Mouse (Mus musculus) liver, embryonic 16.5 days (tissue): ENCODE measurements around the gene Elovl2. TPM values are rescaled to one million over a fixed set of nuclear protein-coding genes. Genes with fewer than 3 reads are reported as not detected.

Experiments used
- ATAC-seq: fragments of 200-750 bp; cut with Nextera tagmentation; 2 replicates; pipeline ENCODE4 v1.8.0; 2017; ENCODE audit warnings: low read depth, mild to moderate bottlenecking, moderate number of reproducible peaks, moderate library complexity
- H3K27ac ChIP-seq: fragments of 300-500 bp; sonication (generic); 2 replicates; pipeline ENCODE4 v1.5.1; 2014; ENCODE audit warnings: mild to moderate bottlenecking, low read length
- H3K27me3 ChIP-seq: fragments of 300-500 bp; sonication (generic); 2 replicates; pipeline ENCODE4 v1.6.1; 2014; ENCODE audit warnings: low read depth, low read length, mixed read lengths; ENCODE audit not compliant: control insufficient read depth, insufficient read depth
- H3K36me3 ChIP-seq: fragments of 300-500 bp; sonication (generic); 2 replicates; pipeline ENCODE4 v1.6.1; 2014; ENCODE audit warnings: mild to moderate bottlenecking; ENCODE audit not compliant: control insufficient read depth, insufficient read depth
- H3K4me1 ChIP-seq: fragments of 300-500 bp; sonication (generic); 2 replicates; pipeline ENCODE4 v1.6.1; 2014; ENCODE audit warnings: low read depth, low read length, mixed read lengths; ENCODE audit not compliant: control insufficient read depth
- H3K4me2 ChIP-seq: fragments of 300-500 bp; sonication (generic); 2 replicates; pipeline ENCODE4 v1.6.1; 2014; ENCODE audit warnings: low read depth, low read length, mixed read lengths
- H3K4me3 ChIP-seq: fragments of 300-500 bp; sonication (generic); 2 replicates; pipeline ENCODE4 v1.5.1; 2014; ENCODE audit warnings: low read depth, mild to moderate bottlenecking, low read length
- H3K9ac ChIP-seq: fragments of 300-500 bp; sonication (generic); 2 replicates; pipeline ENCODE4 v1.6.1; 2014; ENCODE audit warnings: low read depth, low read length
- H3K9me3 ChIP-seq: fragments of 300-500 bp; sonication (generic); replicated peaks from 2 replicates; pipeline ENCODE4 v1.6.1; 2016; ENCODE audit warnings: low read length; ENCODE audit not compliant: control insufficient read depth
- WGBS: fragments of 180-500 bp; shearing (Covaris S2); extraction: QIAGEN DNeasy Blood & Tissue Kit; methylation state at CpG from one replicate; pipeline ENCODE4 v1.1.7; 2014; ENCODE audit not compliant: insufficient replicate concordance; 5-methylcytosine and 5-hydroxymethylcytosine counted together
- polyA plus RNA-seq: library from polyadenylated mRNA; unstranded; fragments of >200 nt; fragmentation: Nextera tagmentation; extraction: Ambion mirVana; gene quantifications from 2 replicates; pipeline ENCODE4 v1.2.1, GENCODE M21; 2015

Gene Elovl2
- polyA plus RNA-seq, 1 experiment from 2014 or later: 50.6 TPM

DNA sequence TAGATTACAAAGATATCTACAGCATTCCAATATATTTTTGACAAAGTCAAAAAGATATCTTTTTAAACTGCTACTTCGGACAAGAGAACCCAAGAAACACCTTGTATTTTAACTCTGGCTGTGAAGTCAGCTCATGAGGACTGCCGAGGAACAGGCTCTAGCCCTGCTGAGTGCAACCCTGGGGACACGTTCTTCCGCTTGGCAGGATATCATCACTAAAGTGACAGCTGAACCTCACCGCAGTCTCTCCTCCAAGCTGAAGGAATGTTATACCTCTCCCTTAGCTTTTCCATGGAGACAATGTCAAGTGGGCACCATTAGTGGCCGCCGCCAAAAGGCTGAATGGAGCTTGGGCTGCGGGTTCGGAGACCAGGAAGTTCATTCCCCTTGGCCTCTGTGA lies 16.5 kb downstream of the Elovl2 start:
- Histone ChIP-seq H3K4me1 (no peaks in the 10 kb centered on the region), H3K4me3 (no peak overlapping the region), H3K27ac (no peak overlapping the region), H3K9me3 (no peaks in the 10 kb centered on the region), H3K9ac (no peak overlapping the region), H3K4me2 (no peak overlapping the region), H3K27me3 (no peaks in the 10 kb centered on the region), H3K36me3 (no peaks in the 10 kb centered on the region)
- no peak for ATAC-seq
- 72% methylated on average over 9 of the region's 9 CpGs for WGBS

DNA sequence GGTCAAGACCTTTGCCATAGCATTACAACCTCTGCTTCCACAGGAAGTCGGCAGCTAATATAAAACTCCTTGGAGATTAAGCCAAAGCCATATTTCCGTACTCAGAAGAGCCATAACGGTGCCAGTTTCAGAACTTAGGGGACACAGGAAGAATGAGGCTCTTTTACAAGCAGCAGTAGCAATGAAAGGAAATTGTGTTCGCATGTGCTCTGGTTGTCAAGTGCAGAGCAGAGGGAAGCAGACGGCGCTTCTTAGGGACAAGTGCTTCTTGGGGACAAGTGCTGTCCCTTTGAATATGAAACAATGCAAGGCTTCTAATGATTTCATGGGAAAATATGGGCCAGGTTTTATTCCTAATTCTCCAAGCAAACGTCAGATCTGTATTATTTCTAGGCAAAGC lies 16.9 kb downstream of the Elovl2 start:
- Histone ChIP-seq H3K4me1 (no peaks in the 10 kb centered on the region), H3K27me3 (no peaks in the 10 kb centered on the region), H3K27ac (no peak overlapping the region), H3K4me3 (no peak overlapping the region), H3K9me3 (no peaks in the 10 kb centered on the region), H3K4me2 (no peak overlapping the region), H3K36me3 (no peaks in the 10 kb centered on the region), H3K9ac (no peak overlapping the region)
- WGBS: 53% methylated on average over 7 of the region's 7 CpGs
- ATAC-seq: no peak

DNA sequence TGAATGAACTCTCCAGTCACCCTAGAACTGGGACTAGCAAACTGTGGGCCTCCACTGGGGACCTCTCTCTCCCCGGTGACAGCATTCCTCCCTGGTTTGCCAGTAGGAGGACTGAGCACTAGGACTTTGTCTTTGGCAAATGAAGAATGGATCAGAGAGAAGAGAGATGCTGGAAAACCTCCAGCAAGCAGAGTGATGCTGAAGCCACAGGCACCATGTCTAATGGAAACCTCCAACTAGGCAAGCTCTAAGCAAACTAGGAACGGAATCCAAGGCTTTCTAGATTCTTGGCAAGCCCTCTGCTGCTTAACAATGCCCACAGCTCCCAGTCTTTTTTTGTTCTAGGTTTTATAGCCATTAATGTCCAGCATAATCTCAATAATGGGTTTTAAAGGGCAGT lies 19.3 kb downstream of the Elovl2 start:
- Histone ChIP-seq H3K9ac (no peak overlapping the region), H3K4me3 (no peak overlapping the region), H3K9me3 (no peaks in the 10 kb centered on the region), H3K27me3 (no peaks in the 10 kb centered on the region), H3K4me2 (no peak overlapping the region), H3K4me1 (peaks cover 5% of the 10 kb centered on the region; the same call in 1 of the 2 replicates), H3K27ac (no peak overlapping the region), H3K36me3 (no peaks in the 10 kb centered on the region)
- ATAC-seq: no peak
- WGBS: 63% methylated on average over 2 of the region's 2 CpGs

DNA sequence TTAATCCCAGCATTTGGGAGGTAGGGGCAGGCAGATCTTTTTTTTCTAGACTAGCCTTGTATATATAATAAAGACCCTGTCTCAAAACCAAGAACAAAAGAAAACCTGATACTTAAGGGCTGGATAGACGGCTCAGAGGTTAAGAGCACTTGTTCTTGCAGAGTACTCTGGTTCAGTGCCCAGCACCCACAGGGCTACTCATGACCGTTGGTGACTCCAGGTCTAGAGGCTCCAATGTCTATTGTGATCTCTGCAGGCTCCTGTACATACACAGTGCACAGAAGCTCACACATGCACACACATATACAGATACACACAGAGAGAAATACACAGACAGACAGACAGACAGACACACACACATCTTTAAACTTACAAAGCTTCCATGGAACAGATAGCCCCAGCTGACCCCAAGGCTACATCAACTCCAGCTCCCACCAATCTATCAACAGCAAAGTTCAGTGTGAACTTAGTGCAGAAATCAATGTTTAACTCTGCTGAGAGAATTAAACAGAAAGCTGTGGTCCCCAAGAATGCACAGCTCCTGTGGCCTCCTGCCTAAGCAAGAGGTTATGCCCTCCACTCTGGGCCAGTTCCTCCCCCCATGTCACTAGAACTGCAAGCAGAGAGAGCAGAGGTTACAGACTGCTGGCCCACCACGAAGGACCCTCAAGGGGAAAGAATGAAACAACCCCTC lies 24.4 kb downstream of the Elovl2 start:
- peak; percentile 80 for ATAC-seq
- no peaks in the 10 kb centered on the region for H3K9me3 ChIP-seq
- WGBS: 43% methylated on average over 3 of the region's 3 CpGs
- H3K4me1 ChIP-seq: peaks cover 5% of the 10 kb centered on the region; the same call in 1 of the 2 replicates
- H3K9ac ChIP-seq: no peak overlapping the region
- no peak overlapping the region for H3K4me3 ChIP-seq
- no peaks in the 10 kb centered on the region for H3K36me3 ChIP-seq
- H3K27ac ChIP-seq: peak overlapping the region; percentile 26; the same call in 1 of the 2 replicates
- no peaks in the 10 kb centered on the region for H3K27me3 ChIP-seq
- no peak overlapping the region for H3K4me2 ChIP-seq

DNA sequence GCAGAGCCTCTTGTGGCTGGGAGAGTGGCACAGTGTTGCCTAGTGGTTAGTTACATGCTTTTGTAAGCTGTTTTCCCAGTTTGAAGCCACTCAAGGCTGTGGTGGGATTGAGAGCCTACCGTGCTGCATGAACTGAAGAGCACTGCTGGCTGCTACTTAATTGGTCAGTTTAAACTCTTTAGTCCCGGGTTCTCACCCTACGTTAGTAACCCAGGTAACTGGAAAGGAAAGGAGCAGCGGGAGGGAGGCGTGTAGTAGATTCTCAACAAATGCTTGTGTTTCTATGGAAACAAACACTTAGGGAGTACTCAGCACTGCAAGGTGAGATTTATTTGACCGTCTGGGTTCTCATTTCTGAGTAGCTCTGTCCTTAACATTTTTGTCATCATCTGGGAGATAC lies 32.3 kb downstream of the Elovl2 start:
- Histone ChIP-seq H3K4me3 (no peak overlapping the region), H3K27ac (no peak overlapping the region), H3K36me3 (no peaks in the 10 kb centered on the region; the same call in 1 of the 2 replicates), H3K4me2 (no peak overlapping the region), H3K27me3 (no peaks in the 10 kb centered on the region), H3K4me1 (no peaks in the 10 kb centered on the region), H3K9me3 (no peaks in the 10 kb centered on the region), H3K9ac (no peak overlapping the region)
- WGBS: 71% methylated on average over 6 of the region's 6 CpGs
- ATAC-seq: no peak

DNA sequence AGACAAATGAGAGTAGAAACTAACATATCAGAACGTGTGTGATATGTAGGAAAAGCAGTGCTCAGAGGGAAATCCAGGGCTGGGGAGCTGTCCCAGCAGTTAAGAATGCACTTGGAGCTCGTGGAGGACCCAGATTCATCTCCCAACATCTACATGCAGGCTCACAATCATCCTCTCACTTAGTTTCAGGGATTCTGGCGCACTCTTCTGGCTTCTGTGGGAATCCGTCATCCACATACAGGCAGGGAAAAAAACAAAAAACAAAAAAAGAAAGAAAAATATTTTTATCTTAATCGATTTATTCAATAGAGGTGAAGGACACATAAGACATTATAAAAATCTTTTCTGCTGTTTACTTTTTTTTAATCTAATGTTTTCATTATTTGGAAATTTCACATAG lies 61.8 kb downstream of the Elovl2 start:
- no peak overlapping the region for H3K4me3 ChIP-seq
- no peaks in the 10 kb centered on the region for H3K4me1 ChIP-seq
- no peaks in the 10 kb centered on the region for H3K36me3 ChIP-seq
- H3K27ac ChIP-seq: no peak overlapping the region
- no peak overlapping the region for H3K4me2 ChIP-seq
- 45% methylated on average over 5 of the region's 5 CpGs for WGBS
- no peaks in the 10 kb centered on the region for H3K9me3 ChIP-seq
- no peak for ATAC-seq
- no peaks in the 10 kb centered on the region for H3K27me3 ChIP-seq
- H3K9ac ChIP-seq: no peak overlapping the region

DNA sequence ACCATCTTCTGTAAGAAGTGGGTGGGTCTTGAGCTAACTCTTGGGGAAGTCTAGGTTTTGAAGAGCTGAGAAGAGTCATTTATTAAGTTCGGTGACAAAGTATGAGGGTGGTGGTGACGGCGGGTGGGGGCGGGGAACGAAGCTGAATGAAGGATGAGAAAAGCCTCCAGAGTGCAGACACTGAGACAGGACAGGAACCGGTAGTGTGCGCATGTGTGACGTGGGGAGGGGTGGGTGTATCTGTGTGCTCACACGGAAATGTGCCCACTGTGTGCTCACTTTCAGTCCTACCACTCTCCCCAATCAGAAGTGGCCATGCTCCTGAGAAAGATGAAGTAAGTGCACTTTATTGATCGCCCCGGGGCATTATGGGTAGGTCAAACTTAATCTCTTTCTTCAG lies 67.1 kb downstream of the Elovl2 start:
- ATAC-seq: no peak
- no peak overlapping the region for H3K9ac ChIP-seq
- no peak overlapping the region for H3K4me3 ChIP-seq
- no peak overlapping the region for H3K27ac ChIP-seq
- 72% methylated on average over 11 of the region's 11 CpGs for WGBS
- no peaks in the 10 kb centered on the region for H3K36me3 ChIP-seq
- H3K9me3 ChIP-seq: no peaks in the 10 kb centered on the region
- H3K4me2 ChIP-seq: no peak overlapping the region
- H3K4me1 ChIP-seq: no peaks in the 10 kb centered on the region
- no peaks in the 10 kb centered on the region for H3K27me3 ChIP-seq

DNA sequence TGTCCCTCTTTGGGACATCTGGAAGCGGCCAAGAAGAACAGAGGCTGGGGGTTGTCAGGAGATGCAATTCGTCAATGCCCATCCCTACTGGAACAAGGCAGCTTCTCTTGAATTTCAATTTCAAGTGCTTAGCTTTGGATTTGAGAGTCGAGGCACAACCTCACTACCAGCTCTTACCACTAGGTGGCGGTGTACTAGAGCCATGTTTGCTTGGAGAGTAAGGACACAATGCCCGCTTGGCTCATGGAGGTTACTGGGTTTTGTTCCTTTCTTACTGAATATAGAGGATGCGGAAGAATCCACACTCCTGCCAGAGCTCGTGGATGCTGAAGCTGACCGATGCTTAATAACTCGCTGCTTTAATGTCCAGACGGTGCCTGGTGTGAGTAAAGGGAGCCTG lies 73.9 kb downstream of the Elovl2 start:
- Histone ChIP-seq H3K36me3 (no peaks in the 10 kb centered on the region), H3K27me3 (no peaks in the 10 kb centered on the region), H3K9ac (no peak overlapping the region), H3K4me1 (no peaks in the 10 kb centered on the region), H3K4me2 (no peak overlapping the region), H3K9me3 (no peaks in the 10 kb centered on the region), H3K4me3 (no peak overlapping the region), H3K27ac (no peak overlapping the region)
- no peak for ATAC-seq
- 64% methylated on average over 10 of the region's 10 CpGs for WGBS

DNA sequence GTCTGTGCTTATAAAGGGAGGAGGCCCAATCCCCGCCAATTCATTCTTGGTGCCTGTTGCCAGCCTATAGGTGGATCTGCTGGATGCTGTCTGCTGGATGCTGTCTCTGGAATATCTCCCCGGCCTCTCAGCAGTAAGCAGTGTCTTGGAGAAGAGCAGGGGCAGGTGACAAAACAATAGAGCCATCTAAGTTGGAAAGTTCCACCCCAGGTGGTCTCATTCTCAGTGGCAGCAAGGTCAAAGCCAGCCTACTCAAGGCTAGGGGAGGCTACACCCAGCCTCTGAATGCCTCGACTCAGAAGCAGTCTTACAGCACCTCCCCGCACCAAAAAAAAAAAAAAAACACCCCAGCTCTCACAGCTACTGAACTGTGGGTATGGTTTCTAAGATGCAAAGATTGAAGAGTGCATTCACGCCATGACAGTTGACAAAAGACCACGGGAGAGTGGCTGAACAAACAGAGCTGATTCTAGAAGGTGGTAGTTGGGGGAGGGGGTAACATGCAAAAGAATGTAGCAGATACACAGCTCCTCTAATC lies 74.7 kb downstream of the Elovl2 start:
- no peaks in the 10 kb centered on the region for H3K36me3 ChIP-seq
- 54% methylated on average over 6 of the region's 6 CpGs for WGBS

More for the DNA sequence above, 74.7 kb downstream of the Elovl2 start:
- no peak overlapping the region for H3K4me2 ChIP-seq
- no peaks in the 10 kb centered on the region for H3K4me1 ChIP-seq
- ATAC-seq: no peak
- no peak overlapping the region for H3K27ac ChIP-seq
- H3K4me3 ChIP-seq: no peak overlapping the region
- no peak overlapping the region for H3K9ac ChIP-seq
- no peaks in the 10 kb centered on the region for H3K9me3 ChIP-seq
- H3K27me3 ChIP-seq: no peaks in the 10 kb centered on the region
